Mouse (Mus musculus) splenic B cell, adult 2 months (primary cell): Measurements from ENCODE around the gene Pdgfa.

Experiments used
- DNase-seq: peaks from one replicate; pipeline ENCODE4 v3.0.0-alpha.2; 2011; ENCODE audit warnings: low read depth, low spot score
- H3K27me3 ChIP-seq: 2 replicates; pipeline ENCODE4 v1.6.1; 2012; ENCODE audit warnings: mild to moderate bottlenecking, low read length, moderate library complexity, mixed read lengths; ENCODE audit not compliant: control insufficient read depth, poor library complexity, insufficient read depth, severe bottlenecking
- H3K36me3 ChIP-seq: 2 replicates; pipeline ENCODE4 v1.6.1; 2012; ENCODE audit warnings: mild to moderate bottlenecking, low read length, moderate library complexity, mixed read lengths; ENCODE audit not compliant: control insufficient read depth, poor library complexity, insufficient read depth, severe bottlenecking

Gene Pdgfa

GRCm38 (mm10) chr5:138987994-138988393, 9.2 kb downstream of the Pdgfa start:
- Histone ChIP-seq H3K36me3 (no peaks in the 10 kb centered on the region), H3K27me3 (peaks cover 3% of the 10 kb centered on the region; the same call in 1 of the 2 replicates)
- no peak for DNase-seq

- no peaks in the 10 kb centered on the region for H3K27me3 ChIP-seq
- no peak for DNase-seq
- H3K36me3 ChIP-seq, result no peaks in the 10 kb centered on the region
Observed at GRCm38 (mm10) chr5:138981921-138982320, 15.2 kb downstream of the Pdgfa start.

- no peak for DNase-seq
Observed at GRCm38 (mm10) chr5:138980608-138981007, 16.6 kb downstream of the Pdgfa start.

GRCm38 (mm10) chr5:138979840-138980239, 17.3 kb downstream of the Pdgfa start:
- no peak for DNase-seq
- Histone ChIP-seq H3K36me3 (no peaks in the 10 kb centered on the region), H3K27me3 (no peaks in the 10 kb centered on the region)

More at GRCm38 (mm10) chr5:138980608-138981007, 16.6 kb downstream of the Pdgfa start:
- Histone ChIP-seq H3K36me3 (no peaks in the 10 kb centered on the region), H3K27me3 (no peaks in the 10 kb centered on the region)

- DNase-seq, result no peak
- no peaks in the 10 kb centered on the region for H3K36me3 ChIP-seq
Observed at GRCm38 (mm10) chr5:138977759-138978158, 19.4 kb downstream of the Pdgfa start.

GRCm38 (mm10) chr5:138974911-138975485, 22.2 kb downstream of the Pdgfa start:
- Histone ChIP-seq H3K36me3 (no peaks in the 10 kb centered on the region), H3K27me3 (no peaks in the 10 kb centered on the region)
- DNase-seq, result no peak

More at GRCm38 (mm10) chr5:138977759-138978158, 19.4 kb downstream of the Pdgfa start:
- no peaks in the 10 kb centered on the region for H3K27me3 ChIP-seq

GRCm38 (mm10) chr5:138973480-138973879, 23.7 kb downstream of the Pdgfa start:
- no peaks in the 10 kb centered on the region for H3K27me3 ChIP-seq
- no peak for DNase-seq
- no peaks in the 10 kb centered on the region for H3K36me3 ChIP-seq

GRCm38 (mm10) chr5:138971405-138971804, 25.8 kb downstream of the Pdgfa start:
- H3K36me3 ChIP-seq, result no peaks in the 10 kb centered on the region
- no peaks in the 10 kb centered on the region for H3K27me3 ChIP-seq
- no peak for DNase-seq

GRCm38 (mm10) chr5:138970056-138970490, 27.1 kb downstream of the Pdgfa start:
- H3K36me3 ChIP-seq, result no peaks in the 10 kb centered on the region
- no peak for DNase-seq

GRCm38 (mm10) chr5:138966033-138966724, 31.0 kb downstream of the Pdgfa start:
- H3K36me3 ChIP-seq, result no peaks in the 10 kb centered on the region
- no peak for DNase-seq
- no peaks in the 10 kb centered on the region for H3K27me3 ChIP-seq

More at GRCm38 (mm10) chr5:138970056-138970490, 27.1 kb downstream of the Pdgfa start:
- no peaks in the 10 kb centered on the region for H3K27me3 ChIP-seq

GRCm38 (mm10) chr5:138965590-138965989, 31.6 kb downstream of the Pdgfa start:
- Histone ChIP-seq H3K27me3 (no peaks in the 10 kb centered on the region), H3K36me3 (no peaks in the 10 kb centered on the region)
- no peak for DNase-seq

- Histone ChIP-seq H3K27me3 (no peaks in the 10 kb centered on the region), H3K36me3 (no peaks in the 10 kb centered on the region)
- no peak for DNase-seq
Observed at GRCm38 (mm10) chr5:138956427-138956833, 40.7 kb downstream of the Pdgfa start.

GRCm38 (mm10) chr5:138953986-138954385, 43.2 kb downstream of the Pdgfa start:
- Histone ChIP-seq H3K36me3 (no peaks in the 10 kb centered on the region), H3K27me3 (no peaks in the 10 kb centered on the region)
- no peak for DNase-seq

- no peak for DNase-seq
- H3K36me3 ChIP-seq, result no peaks in the 10 kb centered on the region
- H3K27me3 ChIP-seq, result no peaks in the 10 kb centered on the region
Observed at GRCm38 (mm10) chr5:138952969-138953368, 44.2 kb downstream of the Pdgfa start.

GRCm38 (mm10) chr5:138951305-138951704, 45.9 kb downstream of the Pdgfa start:
- H3K27me3 ChIP-seq, result no peaks in the 10 kb centered on the region

More at GRCm38 (mm10) chr5:138951305-138951704, 45.9 kb downstream of the Pdgfa start:
- DNase-seq, result no peak
- no peaks in the 10 kb centered on the region for H3K36me3 ChIP-seq
